Mouse (Mus musculus): ENCODE results near the gene Hsdl1.
A peak's percentile ranks its signal among the peaks of the same experiment; 100 is the strongest.

Gene Hsdl1

GRCm38 (mm10) chr8:119531973-119532372 is 43.0 kb downstream of the Hsdl1 start:
- peak; percentile 92 for DNase-seq (ENCODE audit: low read depth, low spot score)

DNA sequence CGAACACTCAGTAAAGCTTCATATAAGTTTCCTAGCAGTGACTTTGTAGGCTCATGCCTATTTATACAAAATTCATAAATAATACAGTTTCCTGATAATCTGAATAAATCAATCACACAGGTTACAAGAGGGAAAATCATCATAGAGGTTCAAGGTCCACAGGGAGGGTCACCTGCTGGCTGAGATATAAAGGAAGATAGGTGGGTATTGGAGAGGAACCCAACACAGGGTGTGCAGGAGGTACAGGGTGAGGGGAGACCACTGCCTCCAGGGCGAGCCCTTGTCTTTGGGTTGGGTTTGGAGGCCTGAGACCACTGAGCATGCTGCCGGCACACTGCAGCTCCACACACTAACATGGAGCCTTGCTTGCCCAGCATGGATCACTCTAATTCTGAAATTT is 43.6 kb downstream of the Hsdl1 start:
- no peak for DNase-seq (ENCODE audit: low read depth, low spot score)

- no peak for DNase-seq (ENCODE audit: low read depth, low spot score)
These were observed 44.0 kb downstream of the Hsdl1 start for GRCm38 (mm10) chr8:119530937-119531336.

DNA sequence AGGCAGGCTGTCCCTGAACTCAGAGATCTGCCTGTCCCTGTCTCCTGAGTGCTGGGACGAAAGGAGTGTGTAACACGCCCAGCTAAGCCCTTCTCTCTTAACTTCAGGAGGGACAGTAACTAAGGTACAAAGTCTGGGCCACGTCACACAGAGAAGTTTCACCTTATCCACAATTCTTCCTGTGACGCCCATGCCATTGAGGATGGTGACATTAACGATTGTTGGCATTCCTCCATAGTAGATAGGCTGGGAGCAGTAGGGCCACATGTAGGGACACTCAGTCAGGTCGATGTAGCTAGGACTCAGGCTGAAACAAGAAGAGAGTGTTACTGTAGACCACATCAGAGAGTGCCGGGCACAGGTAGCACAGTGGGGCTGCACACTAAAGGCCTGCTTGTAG is 46.2 kb downstream of the Hsdl1 start:
- no peak for DNase-seq (ENCODE audit: low read depth, low spot score)

GRCm38 (mm10) chr8:119520102-119520501 is 54.9 kb downstream of the Hsdl1 start:
- DNase-seq (ENCODE audit: low read depth, low spot score) = no peak

DNA sequence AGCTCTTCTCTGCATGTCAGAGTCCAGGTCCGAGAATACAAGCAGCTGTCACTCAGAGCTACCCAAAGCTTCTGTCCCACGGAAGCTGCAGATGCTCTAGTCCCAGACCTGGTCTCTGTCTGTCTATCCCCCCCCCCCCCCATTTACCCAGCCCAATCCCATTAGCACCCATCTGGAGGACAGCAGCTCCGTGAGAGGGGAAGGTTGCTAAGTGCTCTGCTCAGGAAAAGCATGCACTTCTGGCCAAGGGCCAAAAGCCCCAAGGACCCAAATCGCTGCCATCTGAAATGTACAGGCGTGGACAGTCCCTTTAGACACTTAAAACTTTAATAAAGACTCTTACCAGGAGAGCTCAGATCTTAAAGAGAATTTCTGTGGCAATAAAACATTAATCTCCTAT is 58.3 kb downstream of the Hsdl1 start:
- no peak for DNase-seq (ENCODE audit: low read depth, low spot score)

DNA sequence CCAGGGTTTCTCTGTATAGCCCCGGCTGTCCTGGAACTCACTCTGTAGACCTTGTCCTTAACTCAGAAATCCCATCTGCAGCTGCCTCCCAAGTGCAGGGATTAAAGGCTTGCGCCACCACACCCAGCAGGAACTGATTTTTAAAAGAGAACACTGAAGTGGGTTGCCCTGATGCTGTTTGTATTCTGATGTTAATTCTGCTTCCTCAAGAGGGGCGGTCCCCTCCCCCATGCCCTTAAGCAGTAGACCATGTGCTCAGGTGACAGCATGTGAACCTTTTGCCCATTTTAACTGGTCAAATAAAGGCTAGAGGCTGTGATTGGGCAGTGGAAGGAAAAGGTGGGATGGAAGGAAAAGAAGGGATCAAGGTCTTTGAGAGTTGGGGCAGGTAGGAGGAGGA is 59.2 kb downstream of the Hsdl1 start:
- no peak for DNase-seq (ENCODE audit: low read depth, low spot score)

DNA sequence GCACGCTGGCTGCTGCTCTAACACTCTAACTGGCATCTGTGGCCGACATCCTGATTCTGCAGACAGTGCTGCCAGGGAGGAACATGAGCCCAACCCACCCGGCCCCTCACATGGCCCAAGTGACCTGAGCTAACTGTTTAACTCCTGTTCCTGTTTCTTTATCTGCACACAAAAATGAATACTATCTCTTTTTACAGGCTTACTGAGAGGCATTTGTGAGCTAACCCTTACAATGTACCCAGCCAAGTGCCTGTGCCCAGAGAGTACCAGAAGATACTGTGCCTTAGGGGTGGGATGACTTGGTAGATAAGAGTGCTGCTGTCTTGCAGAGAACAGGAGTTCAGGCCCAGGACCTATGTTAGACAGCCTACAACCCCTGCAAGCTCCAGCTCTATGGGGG is 60.0 kb downstream of the Hsdl1 start:
- DNase-seq (ENCODE audit: low read depth, low spot score) = no peak

GRCm38 (mm10) chr8:119513405-119513804 is 61.6 kb downstream of the Hsdl1 start:
- peak; percentile 77 for DNase-seq (ENCODE audit: low read depth, low spot score)
